Mouse (Mus musculus) heart, embryonic 15.5 days (tissue): ENCODE data around the gene Atp6v0b. TPM values are rescaled to one million over a fixed set of nuclear protein-coding genes. Genes with fewer than 3 reads are reported as not detected.

Source experiments
- ATAC-seq: fragments of 200-750 bp; cut with Nextera tagmentation; replicated peaks from 2 replicates; pipeline ENCODE4 v1.8.0; 2017; ENCODE audit warnings: low read depth, moderate TSS enrichment; ENCODE audit not compliant: insufficient number of reproducible peaks, insufficient read depth, low FRiP score
- H3K27ac ChIP-seq: fragments of 300-500 bp; sonication (generic); 2 replicates; pipeline ENCODE4 v1.5.1; 2015; ENCODE audit warnings: mild to moderate bottlenecking, inconsistent platforms
- H3K27me3 ChIP-seq: fragments of 300-500 bp; sonication (generic); 2 replicates; pipeline ENCODE4 v1.6.1; 2015; ENCODE audit warnings: inconsistent platforms
- H3K36me3 ChIP-seq: fragments of 300-500 bp; sonication (generic); 2 replicates; pipeline ENCODE4 v1.6.1; 2015; ENCODE audit warnings: mild to moderate bottlenecking, inconsistent platforms
- H3K4me1 ChIP-seq: fragments of 300-500 bp; sonication (generic); replicated peaks from 2 replicates; pipeline ENCODE4 v1.6.1; 2015; ENCODE audit warnings: inconsistent platforms
- H3K4me2 ChIP-seq: fragments of 300-500 bp; sonication (generic); 2 replicates; pipeline ENCODE4 v1.6.1; 2015; ENCODE audit warnings: inconsistent platforms, mild to moderate bottlenecking, moderate library complexity
- H3K4me3 ChIP-seq: fragments of 300-500 bp; sonication (generic); 2 replicates; pipeline ENCODE4 v1.5.1; 2015; ENCODE audit warnings: mild to moderate bottlenecking, inconsistent platforms
- H3K9ac ChIP-seq: fragments of 300-500 bp; sonication (generic); 2 replicates; pipeline ENCODE4 v1.6.1; 2015; ENCODE audit warnings: mild to moderate bottlenecking, inconsistent platforms
- H3K9me3 ChIP-seq: fragments of 300-500 bp; sonication (generic); replicated peaks from 2 replicates; pipeline ENCODE4 v1.6.1; 2016; ENCODE audit warnings: inconsistent platforms
- WGBS: fragments of 180-500 bp; shearing (Covaris S2); methylation state at CpG from one replicate; pipeline ENCODE4 v1.1.7; 2015; ENCODE audit warnings: mixed read lengths; 5-methylcytosine and 5-hydroxymethylcytosine counted together
- polyA plus RNA-seq: library from polyadenylated mRNA; unstranded; fragments of >200 nt; fragmentation: Nextera tagmentation; extraction: Ambion mirVana; gene quantifications from 2 replicates; pipeline ENCODE4 v1.2.1, GENCODE M21; 2015

The Atp6v0b gene
- polyA plus RNA-seq, 1 experiment from 2014 or later: 197 TPM

DNA sequence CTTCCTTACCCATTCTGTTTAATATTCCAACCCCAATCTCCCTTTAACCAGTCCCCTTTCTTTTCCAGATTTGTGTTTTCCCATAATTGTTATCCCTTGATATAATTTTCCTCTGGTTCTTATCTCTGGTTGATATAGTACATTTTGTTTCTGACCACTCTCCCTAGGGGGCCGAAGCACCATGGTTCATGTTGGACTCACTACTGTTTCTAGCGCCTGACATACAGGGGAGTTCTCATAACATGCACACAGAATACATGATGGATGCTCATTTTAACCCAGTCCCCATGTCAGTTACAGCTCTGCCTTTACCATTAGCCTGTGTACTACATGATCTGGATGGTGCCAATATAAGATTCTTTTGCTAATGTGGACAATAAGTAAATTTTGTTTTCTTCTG lies 787 bp upstream of the Atp6v0b start:
- H3K27ac ChIP-seq: no peak overlapping the region
- no peaks in the 10 kb centered on the region for H3K27me3 ChIP-seq
- peak overlapping the region; percentile 89 for H3K4me2 ChIP-seq
- peaks cover 35% of the 10 kb centered on the region for H3K4me1 ChIP-seq
- H3K4me3 ChIP-seq: peak overlapping the region; percentile 88
- no peak overlapping the region for H3K9ac ChIP-seq
- ATAC-seq: no peak
- no peaks in the 10 kb centered on the region for H3K9me3 ChIP-seq
- peaks cover 21% of the 10 kb centered on the region for H3K36me3 ChIP-seq
- 75% methylated on average over 2 of the region's 2 CpGs for whole genome bisulfite sequencing

DNA sequence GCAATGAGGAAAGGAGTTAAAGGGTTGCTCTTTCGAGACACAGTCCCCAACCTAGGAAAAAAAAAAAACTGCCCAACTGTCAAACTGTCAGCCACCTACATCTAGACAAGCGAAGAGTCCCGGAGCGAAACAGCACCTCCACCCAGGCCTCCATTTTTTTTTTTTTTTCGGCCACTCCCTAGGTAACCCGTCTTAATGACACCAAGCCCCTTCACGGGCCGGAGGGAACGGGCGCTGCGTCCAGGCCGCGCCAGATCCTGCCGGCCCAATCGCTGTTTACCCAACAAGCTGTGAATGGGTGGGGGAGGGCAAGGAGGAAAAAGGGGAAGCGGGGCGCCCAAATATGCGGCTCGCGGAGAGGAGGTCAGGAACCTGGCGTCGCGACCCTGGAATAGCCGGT lies 489 bp downstream of the Atp6v0b start:
- ATAC-seq: no peak
- H3K27ac ChIP-seq: peak overlapping the region; percentile 62
- H3K4me3 ChIP-seq: peak overlapping the region; percentile 88
- H3K27me3 ChIP-seq: no peaks in the 10 kb centered on the region
- peak overlapping the region; percentile 89 for H3K4me2 ChIP-seq
- peaks cover 40% of the 10 kb centered on the region for H3K4me1 ChIP-seq
- H3K36me3 ChIP-seq: peaks cover 21% of the 10 kb centered on the region
- H3K9me3 ChIP-seq: no peaks in the 10 kb centered on the region
- peak overlapping the region; percentile 93 for H3K9ac ChIP-seq
- WGBS: 2% methylated on average over 24 of the region's 24 CpGs

DNA sequence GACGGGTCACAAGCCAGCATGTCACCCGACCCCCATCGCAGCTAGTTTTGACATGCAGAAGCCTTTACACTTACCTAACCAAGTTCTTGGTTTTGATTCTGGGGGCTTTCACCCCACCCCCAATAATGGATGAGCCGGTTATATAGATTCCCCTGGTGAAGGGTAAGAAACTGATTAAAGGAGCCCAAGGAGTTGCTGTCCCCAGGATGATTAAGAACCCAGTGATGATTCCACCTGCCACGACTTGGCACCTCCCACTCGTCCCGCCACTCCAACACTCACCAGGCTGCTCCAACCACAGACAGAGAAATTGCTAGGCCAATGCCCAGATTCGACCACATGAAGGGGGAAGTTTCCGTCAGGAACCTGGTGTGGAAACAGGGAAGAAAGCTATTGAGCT lies 1.1 kb downstream of the Atp6v0b start:
- H3K4me3 ChIP-seq: peak overlapping the region; percentile 88
- H3K9ac ChIP-seq: 0 out of 2 replicates have a peak overlapping the region, but pooled peaks have one; percentile 93
- H3K27me3 ChIP-seq: no peaks in the 10 kb centered on the region
- peaks cover 35% of the 10 kb centered on the region for H3K4me1 ChIP-seq
- H3K27ac ChIP-seq: no peak overlapping the region
- no peak for ATAC-seq
- H3K9me3 ChIP-seq: no peaks in the 10 kb centered on the region
- peak overlapping the region; percentile 89 for H3K4me2 ChIP-seq
- peaks cover 21% of the 10 kb centered on the region for H3K36me3 ChIP-seq
- 74% methylated on average over 9 of the region's 9 CpGs for WGBS

DNA sequence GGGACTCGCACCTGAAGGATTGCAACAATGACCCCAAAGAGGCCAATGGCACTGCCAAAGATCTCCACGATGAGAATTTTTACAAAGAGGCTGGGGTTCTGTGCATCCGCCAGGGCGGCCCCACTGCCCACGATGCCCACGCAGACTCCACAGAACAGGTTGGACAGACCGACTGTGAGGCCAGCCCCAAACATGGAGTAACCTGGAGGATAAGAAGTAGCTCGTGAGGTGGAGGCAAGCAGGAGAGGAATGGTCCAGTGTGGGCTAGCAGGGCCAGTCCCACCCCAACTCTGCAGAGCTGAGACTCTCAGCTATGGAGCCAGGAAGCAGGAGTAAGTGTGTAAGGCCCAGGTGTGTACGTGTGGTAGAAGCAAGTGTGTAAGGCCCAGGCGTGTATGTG lies 2.0 kb downstream of the Atp6v0b start:
- WGBS: 93% methylated on average over 10 of the region's 10 CpGs
- Histone ChIP-seq H3K9me3 (no peaks in the 10 kb centered on the region), H3K4me2 (no peak overlapping the region), H3K9ac (no peak overlapping the region), H3K36me3 (peaks cover 19% of the 10 kb centered on the region), H3K27ac (no peak overlapping the region), H3K4me1 (peaks cover 32% of the 10 kb centered on the region), H3K4me3 (no peak overlapping the region), H3K27me3 (no peaks in the 10 kb centered on the region)
- ATAC-seq: no peak

DNA sequence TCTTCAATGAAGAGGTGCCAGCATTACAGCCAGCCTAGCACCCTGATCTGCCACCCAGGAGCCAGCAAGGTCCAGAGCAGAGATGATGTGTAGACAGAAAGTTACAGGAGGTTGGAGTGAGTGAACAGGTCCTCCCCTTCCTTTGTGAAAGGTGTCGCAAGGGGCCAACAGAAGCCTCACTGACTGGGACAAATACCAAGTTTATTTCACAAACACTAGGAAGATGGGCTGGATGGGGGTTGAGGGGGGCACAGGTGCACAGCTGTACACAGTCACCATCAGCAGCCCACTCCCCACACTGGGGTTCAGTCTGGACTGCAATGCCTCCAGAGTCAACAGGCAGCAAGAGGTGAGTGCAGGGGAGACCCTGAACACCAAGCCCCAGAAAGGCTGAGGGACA lies 3.0 kb downstream of the Atp6v0b start:
- Histone ChIP-seq H3K4me1 (peaks cover 32% of the 10 kb centered on the region), H3K9ac (0 out of 2 replicates have a peak overlapping the region, but pooled peaks have one; percentile 84), H3K27ac (no peak overlapping the region), H3K4me2 (peak overlapping the region; percentile 91), H3K9me3 (no peaks in the 10 kb centered on the region), H3K36me3 (peaks cover 16% of the 10 kb centered on the region), H3K27me3 (no peaks in the 10 kb centered on the region), H3K4me3 (no peak overlapping the region)
- no peak for ATAC-seq
- 100% methylated on average over 1 of the region's 1 CpGs for WGBS

DNA sequence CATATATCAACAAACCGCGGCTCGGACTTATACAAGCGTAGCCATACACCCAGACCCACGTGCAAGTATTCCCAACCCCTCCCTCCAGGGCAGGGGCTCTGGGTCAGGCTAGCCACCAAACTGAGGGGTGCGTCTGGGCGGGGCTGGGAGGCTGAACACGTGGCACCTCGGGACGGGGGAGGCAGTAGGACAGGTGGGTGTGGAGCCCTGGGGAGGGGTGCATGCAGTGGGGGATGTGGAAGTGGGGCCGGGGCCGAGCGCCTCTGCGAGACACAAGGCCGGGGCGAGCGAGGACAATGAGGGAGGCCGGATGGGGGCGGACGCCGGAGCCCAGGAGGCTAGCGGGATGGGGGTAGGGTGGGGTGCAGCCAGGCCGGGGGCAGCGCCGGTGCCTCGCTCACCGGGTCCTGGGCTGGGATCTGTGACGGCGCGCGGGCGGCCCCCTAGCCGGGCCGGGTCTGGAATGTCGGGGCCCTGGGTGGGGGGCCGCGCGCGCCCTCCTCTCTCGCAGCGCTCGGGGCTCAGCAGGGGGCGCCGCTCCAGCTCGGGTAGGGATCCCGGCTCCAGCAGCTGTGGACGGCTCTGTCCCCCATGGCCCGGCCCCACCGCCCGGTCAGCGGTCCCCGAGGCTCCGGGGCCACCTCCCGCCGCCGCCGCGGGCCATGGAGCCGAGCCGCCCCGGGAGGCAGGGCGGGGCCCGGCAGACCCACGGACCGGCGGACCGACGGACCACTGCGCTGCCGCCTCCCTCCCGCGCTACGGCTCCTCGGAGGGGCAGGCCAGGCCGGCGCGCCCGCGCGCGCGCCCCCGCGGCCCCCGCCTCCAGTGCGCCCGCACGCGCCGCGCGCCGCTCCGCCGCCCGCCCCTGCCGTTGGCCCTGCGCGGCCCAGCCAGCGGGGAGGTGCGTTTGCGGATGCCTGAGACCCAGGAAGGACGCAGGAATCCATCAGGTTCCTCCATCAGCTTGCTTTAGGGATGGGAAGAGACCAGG lies 4.1 kb downstream of the Atp6v0b start, which contains the start of gene B4galt2:
TSS of gene B4galt2 (minus strand) at position 787 of the 991 bp plus-strand sequence.
- ATAC-seq: peak; percentile 44
- Histone ChIP-seq H3K9me3 (no peaks in the 10 kb centered on the region), H3K27ac (peak within 1 kb of the TSS; percentile 55), H3K27me3 (no peaks in the 10 kb centered on the region), H3K4me2 (peak within 1 kb of the TSS; percentile 91), H3K4me3 (peak within 1 kb of the TSS; percentile 80), H3K9ac (peak within 1 kb of the TSS; percentile 84), H3K4me1 (peaks cover 36% of the 10 kb centered on the region), H3K36me3 (peaks cover 16% of the 10 kb centered on the region)
- 1% methylated on average over 75 of the region's 103 CpGs for WGBS

DNA sequence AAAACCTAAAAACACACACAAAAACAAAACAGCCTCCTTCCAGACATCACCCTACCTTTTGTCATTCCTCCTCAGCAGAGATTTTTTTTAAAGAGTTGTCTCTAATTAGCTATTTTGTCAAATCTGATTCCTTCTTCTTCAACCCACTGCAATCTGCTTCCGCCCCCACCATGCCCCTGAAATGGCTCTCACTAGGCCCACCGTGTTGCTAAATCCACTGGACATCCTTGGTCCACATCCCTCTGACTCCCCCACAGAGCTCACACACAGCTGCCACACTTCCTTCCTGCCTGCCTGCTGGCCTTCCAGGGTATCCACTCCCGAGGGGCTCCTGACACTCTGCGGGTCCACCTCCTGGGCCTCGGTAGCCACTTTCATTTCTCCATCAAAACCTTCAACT lies 8.4 kb downstream of the Atp6v0b start:
- ATAC-seq: no peak
- Histone ChIP-seq H3K4me2 (no peak overlapping the region), H3K27ac (no peak overlapping the region), H3K4me1 (peaks cover 16% of the 10 kb centered on the region), H3K36me3 (peaks cover 7% of the 10 kb centered on the region; the same call in 1 of the 2 replicates), H3K27me3 (no peaks in the 10 kb centered on the region), H3K4me3 (no peak overlapping the region), H3K9me3 (no peaks in the 10 kb centered on the region), H3K9ac (no peak overlapping the region)
- WGBS: 69% methylated on average over 5 of the region's 5 CpGs

DNA sequence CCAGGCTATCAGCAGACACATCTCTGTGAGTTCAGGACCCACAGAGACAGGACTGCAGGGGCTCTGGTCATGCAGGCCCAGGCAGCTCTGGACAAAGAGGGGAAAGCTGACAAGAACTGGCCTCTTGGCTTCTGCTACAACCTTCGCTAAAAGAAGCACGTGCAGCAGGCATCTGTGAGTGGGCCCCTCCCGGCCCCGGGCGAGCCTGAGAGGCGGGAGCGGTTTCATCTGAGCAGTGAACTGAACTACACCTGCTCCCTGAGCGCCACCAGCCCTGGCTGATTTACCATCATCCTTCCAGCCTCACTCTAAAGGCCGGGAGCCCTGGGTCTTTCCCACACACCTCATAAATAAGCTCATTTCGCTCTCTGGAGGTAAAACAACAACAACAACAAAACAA lies 8.8 kb downstream of the Atp6v0b start:
- Histone ChIP-seq H3K9ac (no peak overlapping the region), H3K36me3 (peaks cover 7% of the 10 kb centered on the region; the same call in 1 of the 2 replicates), H3K9me3 (no peaks in the 10 kb centered on the region), H3K27ac (no peak overlapping the region), H3K4me2 (no peak overlapping the region), H3K4me3 (no peak overlapping the region), H3K27me3 (no peaks in the 10 kb centered on the region), H3K4me1 (peaks cover 12% of the 10 kb centered on the region)
- 49% methylated on average over 10 of the region's 10 CpGs for WGBS
- no peak for ATAC-seq

DNA sequence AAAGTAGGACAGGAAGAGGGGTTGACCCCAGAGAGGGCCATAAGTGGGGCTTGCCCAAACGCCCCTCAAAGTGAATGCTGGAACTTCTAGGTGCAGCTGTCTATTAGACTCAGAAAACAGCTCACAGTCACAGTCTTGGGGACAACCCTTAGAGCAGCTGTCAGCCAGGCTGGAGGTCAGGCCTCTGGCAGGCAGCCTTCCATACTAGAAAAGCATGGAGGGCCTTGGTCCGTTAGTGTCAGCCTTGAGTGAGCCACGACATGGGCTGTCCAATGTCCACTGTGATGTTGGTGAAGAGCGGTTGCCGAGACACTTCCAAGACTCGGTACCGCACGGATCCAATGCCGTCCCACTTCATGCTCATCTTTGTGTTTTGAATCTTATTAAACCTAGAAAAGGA lies 13.5 kb downstream of the Atp6v0b start:
- H3K27me3 ChIP-seq: no peaks in the 10 kb centered on the region
- no peak overlapping the region for H3K27ac ChIP-seq
- peaks cover 14% of the 10 kb centered on the region for H3K4me1 ChIP-seq
- H3K4me3 ChIP-seq: no peak overlapping the region
- H3K36me3 ChIP-seq: peaks cover 7% of the 10 kb centered on the region; the same call in 1 of the 2 replicates
- 89% methylated on average over 9 of the region's 9 CpGs for WGBS
- no peaks in the 10 kb centered on the region for H3K9me3 ChIP-seq
- no peak overlapping the region for H3K9ac ChIP-seq
- no peak for ATAC-seq
- H3K4me2 ChIP-seq: no peak overlapping the region

DNA sequence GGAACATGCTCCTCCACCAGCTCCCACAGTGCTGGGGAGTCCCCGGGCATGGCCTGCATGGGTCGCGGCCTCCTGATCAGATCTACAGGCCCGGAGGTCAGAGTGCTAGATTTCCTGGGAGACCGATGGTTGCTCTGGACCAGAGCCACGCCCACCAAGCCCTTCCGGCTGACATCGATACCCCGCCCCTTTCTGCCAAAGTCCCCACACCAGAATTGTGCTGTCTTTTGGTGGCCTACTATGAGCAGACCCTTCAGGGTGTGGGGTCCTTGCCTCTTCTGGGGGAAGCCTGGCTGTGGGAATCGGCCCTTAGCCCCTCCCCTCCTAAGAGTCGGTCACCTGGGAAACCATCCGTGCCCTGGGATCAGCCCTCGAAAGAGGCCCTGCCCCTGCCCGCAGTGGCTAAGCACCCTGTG lies 14.7 kb downstream of the Atp6v0b start, which contains the start of gene Ccdc24:
TSS of gene Ccdc24 (minus strand) at position 87 of the 416 bp plus-strand sequence.
- WGBS: 13% methylated on average over 14 of the region's 14 CpGs
- Histone ChIP-seq H3K27ac (no peak within 1 kb of the TSS), H3K9me3 (no peaks in the 10 kb centered on the region), H3K4me2 (peak within 1 kb of the TSS; percentile 63), H3K9ac (peak within 1 kb of the TSS; percentile 29; the same call in 1 of the 2 replicates), H3K4me3 (peak within 1 kb of the TSS; percentile 38), H3K36me3 (peaks cover 7% of the 10 kb centered on the region; the same call in 1 of the 2 replicates), H3K4me1 (peaks cover 13% of the 10 kb centered on the region), H3K27me3 (peaks cover 3% of the 10 kb centered on the region; the same call in 1 of the 2 replicates)
- peak; percentile 16; the same call in 1 of the 2 replicates for ATAC-seq

DNA sequence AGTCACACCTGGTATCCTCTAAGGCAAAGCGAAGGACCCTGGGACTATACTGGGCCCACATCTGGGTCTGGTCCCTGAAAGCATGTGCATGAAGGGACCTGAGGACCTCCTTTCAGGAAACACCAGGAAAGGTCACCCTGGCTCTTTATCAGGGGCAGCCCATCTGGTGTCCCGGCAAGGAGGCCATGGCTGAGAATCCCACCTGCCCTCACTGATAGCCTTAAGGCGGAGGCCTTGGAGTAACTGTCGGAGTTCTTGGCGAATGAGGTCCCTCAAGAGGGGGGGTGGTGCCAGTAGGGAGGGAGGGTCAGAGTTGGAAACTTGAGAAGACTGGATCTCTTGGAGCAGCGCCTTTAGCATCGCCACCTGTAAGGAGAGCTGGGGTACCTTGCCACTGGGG lies 15.3 kb downstream of the Atp6v0b start:
- Histone ChIP-seq H3K36me3 (0 out of 2 replicates have a peak, but pooled peaks cover 7% of the 10 kb centered on the region), H3K4me1 (peaks cover 14% of the 10 kb centered on the region), H3K9me3 (no peaks in the 10 kb centered on the region), H3K27ac (no peak overlapping the region), H3K9ac (no peak overlapping the region), H3K27me3 (peaks cover 9% of the 10 kb centered on the region), H3K4me3 (no peak overlapping the region), H3K4me2 (peak overlapping the region; percentile 63; the same call in 1 of the 2 replicates)
- no peak for ATAC-seq
- 57% methylated on average over 7 of the region's 7 CpGs for WGBS
